Mouse (Mus musculus): ENCODE results near the gene Mgat2. TPM values are rescaled to one million over a fixed set of nuclear protein-coding genes. Genes with fewer than 3 reads are reported as not detected.

Gene Mgat2
- total RNA-seq, 2 experiments from 2014 or later, result 11.7 to 16.1 TPM

GRCm38 (mm10) chr12:69171307-69171706 lies 12.7 kb upstream of the Mgat2 start:
- DNase-seq, result no peak
- intact Hi-C loops (cut with DNase I; ENCODE audit: low total_unique reads), result no loop called here

GRCm38 (mm10) chr12:69175975-69176374 lies 8.0 kb upstream of the Mgat2 start:
- intact Hi-C loops (cut with DNase I; ENCODE audit: low total_unique reads), result no loop called here
- DNase-seq, result no peak

- no peak for DNase-seq
- intact Hi-C loops (cut with DNase I; ENCODE audit: low total_unique reads), result no loop called here
Observed at GRCm38 (mm10) chr12:69177526-69177925, 6.4 kb upstream of the Mgat2 start.

- intact Hi-C loops (cut with DNase I; ENCODE audit: low total_unique reads), result no loop called here
- no peak for DNase-seq
Observed at GRCm38 (mm10) chr12:69179371-69179770, 4.6 kb upstream of the Mgat2 start.

- DNase-seq, result no peak
- intact Hi-C loops (cut with DNase I; ENCODE audit: low total_unique reads), result loop anchor here (10.0 kb wide), 1 partner anchor 413 kb away; no protein-coding TSS in a partner anchor
Observed at GRCm38 (mm10) chr12:69181800-69182199, 2.2 kb upstream of the Mgat2 start.

GRCm38 (mm10) chr12:69184342-69185295 lies 662 bp downstream of the Mgat2 start:
- DNase-seq, result peak; percentile 67
- intact Hi-C loops (cut with DNase I; ENCODE audit: low total_unique reads), result loop anchor here (10.0 kb wide), 1 partner anchor 410 kb away; no protein-coding TSS in a partner anchor

- no peak for DNase-seq
- intact Hi-C loops (cut with DNase I; ENCODE audit: low total_unique reads), result loop anchor here (10.0 kb wide), 1 partner anchor 409 kb away; no protein-coding TSS in a partner anchor
Observed at GRCm38 (mm10) chr12:69185371-69185770, 1.4 kb downstream of the Mgat2 start.

GRCm38 (mm10) chr12:69186811-69187471 lies 3.0 kb downstream of the Mgat2 start:
- intact Hi-C loops (cut with DNase I; ENCODE audit: low total_unique reads), result loop anchor here (10.0 kb wide), 1 partner anchor 408 kb away; no protein-coding TSS in a partner anchor
- no peak for DNase-seq

GRCm38 (mm10) chr12:69190074-69190473 lies 6.1 kb downstream of the Mgat2 start:
- DNase-seq, result no peak
- intact Hi-C loops (cut with DNase I; ENCODE audit: low total_unique reads), result no loop called here

- intact Hi-C loops (cut with DNase I; ENCODE audit: low total_unique reads), result no loop called here
- DNase-seq, result no peak
Observed at GRCm38 (mm10) chr12:69190522-69190921, 6.6 kb downstream of the Mgat2 start.

- DNase-seq, result no peak
- intact Hi-C loops (cut with DNase I; ENCODE audit: low total_unique reads), result no loop called here
Observed at GRCm38 (mm10) chr12:69191396-69191795, 7.4 kb downstream of the Mgat2 start.

GRCm38 (mm10) chr12:69192637-69193036 lies 8.7 kb downstream of the Mgat2 start:
- intact Hi-C loops (cut with DNase I; ENCODE audit: low total_unique reads), result no loop called here
- no peak for DNase-seq

- DNase-seq, result peak; percentile 70
- intact Hi-C loops (cut with DNase I; ENCODE audit: low total_unique reads), result no loop called here
Observed at GRCm38 (mm10) chr12:69196444-69197377, 12.8 kb downstream of the Mgat2 start, which contains the start of gene Gm49383. Gm49383 (minus strand) TSS chr12:69197104.

- intact Hi-C loops (cut with DNase I; ENCODE audit: low total_unique reads), result no loop called here
Observed at GRCm38 (mm10) chr12:69197378-69198163, 13.6 kb downstream of the Mgat2 start.

GRCm38 (mm10) chr12:69198164-69198535 lies 14.2 kb downstream of the Mgat2 start, which contains the start of gene Dnaaf2:
Dnaaf2 (minus strand) TSS chr12:69198429.
- intact Hi-C loops (cut with DNase I; ENCODE audit: low total_unique reads), result no loop called here
- DNase-seq, result peak; percentile 56

More at GRCm38 (mm10) chr12:69197378-69198163, 13.6 kb downstream of the Mgat2 start:
- peak; percentile 64 for DNase-seq

- intact Hi-C loops (cut with DNase I; ENCODE audit: low total_unique reads), result no loop called here
- DNase-seq, result no peak
Observed at GRCm38 (mm10) chr12:69198985-69199384, 15.0 kb downstream of the Mgat2 start.

- no peak for DNase-seq
- intact Hi-C loops (cut with DNase I; ENCODE audit: low total_unique reads), result no loop called here
Observed at GRCm38 (mm10) chr12:69204052-69204833, 20.3 kb downstream of the Mgat2 start, which contains the start of gene Gm49384. Gm49384 (minus strand) TSS chr12:69204267.

- intact Hi-C loops (cut with DNase I; ENCODE audit: low total_unique reads), result no loop called here
- no peak for DNase-seq
Observed at GRCm38 (mm10) chr12:69207396-69207795, 23.4 kb downstream of the Mgat2 start.
